Mouse (Mus musculus): ENCODE data around the gene Pak2. TPM values are rescaled to one million over a fixed set of nuclear protein-coding genes. Genes with fewer than 3 reads are reported as not detected.

The Pak2 gene
- polyA plus RNA-seq, 1 experiment from 2014 or later: 21.8 TPM

DNA sequence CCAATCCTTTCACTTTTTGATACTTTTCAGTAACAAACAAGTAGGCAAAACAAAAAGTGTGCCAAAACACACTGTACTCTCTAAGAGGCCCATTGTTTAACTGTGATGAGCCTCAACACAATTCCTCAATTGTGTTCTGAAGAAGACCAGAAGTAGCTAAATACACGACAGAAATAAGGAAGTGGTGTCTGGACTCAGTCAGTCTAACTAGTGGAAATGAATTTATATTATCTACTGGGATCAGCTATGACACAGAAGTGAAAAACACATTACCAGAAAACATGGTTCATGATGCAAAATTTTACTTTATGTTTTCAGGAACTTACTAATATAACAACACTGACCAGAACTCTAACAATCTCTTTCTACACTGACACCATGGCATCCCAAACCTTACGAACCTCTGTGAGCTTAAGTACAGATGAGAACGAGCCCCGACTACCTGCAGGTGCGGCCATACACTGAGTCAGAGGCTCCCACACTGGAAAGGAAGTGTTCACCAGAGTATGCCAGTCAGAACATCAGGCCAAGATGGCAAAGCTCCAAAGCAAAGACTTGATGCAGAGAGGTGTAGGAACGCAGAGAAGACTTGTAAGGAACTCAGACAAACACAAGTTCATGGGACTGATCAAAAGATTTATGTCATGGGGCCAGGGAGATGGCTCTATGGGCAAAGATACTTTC, 19.2 kb downstream of the Pak2 start:
- Histone ChIP-seq H3K27me3 (no peaks in the 10 kb centered on the region), H3K4me3 (no peak overlapping the region), H3K36me3 (no peaks in the 10 kb centered on the region), H3K9me3 (replicated peaks) (no peaks in the 10 kb centered on the region), H3K9ac (no peak overlapping the region), H3K4me2 (no peak overlapping the region), H3K4me1 (replicated peaks) (peaks cover 12% of the 10 kb centered on the region), H3K27ac (no peak overlapping the region)
- no peak for ATAC-seq (replicated peaks; ENCODE audit: insufficient number of reproducible peaks, insufficient read depth, low FRiP score, low read depth)
- 62% methylated on average over 6 of the region's 6 CpGs for whole genome bisulfite sequencing

DNA sequence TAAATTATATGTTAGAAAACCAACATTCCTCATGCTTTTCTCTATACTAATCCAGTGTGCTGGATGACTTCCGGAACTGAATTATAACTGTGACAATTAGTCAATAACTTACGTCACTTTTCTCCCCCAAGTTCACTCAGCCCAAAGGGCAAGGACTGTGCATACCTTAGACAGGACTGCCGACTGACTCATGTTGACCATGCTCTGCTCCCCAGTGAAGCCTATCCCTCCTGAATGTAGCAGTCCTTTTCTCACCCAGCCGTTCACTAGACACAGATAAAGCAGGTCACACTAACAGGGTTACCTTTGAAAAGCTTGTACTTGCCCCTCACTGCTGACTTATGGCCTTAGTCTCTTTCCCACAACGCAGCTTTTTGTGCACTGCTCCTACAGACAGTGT, 20.3 kb downstream of the Pak2 start:
- WGBS: 64% methylated on average over 5 of the region's 5 CpGs
- Histone ChIP-seq H3K9me3 (replicated peaks) (no peaks in the 10 kb centered on the region), H3K27me3 (no peaks in the 10 kb centered on the region), H3K36me3 (no peaks in the 10 kb centered on the region), H3K4me3 (no peak overlapping the region), H3K9ac (no peak overlapping the region), H3K4me1 (replicated peaks) (peaks cover 10% of the 10 kb centered on the region), H3K4me2 (no peak overlapping the region), H3K27ac (no peak overlapping the region)
- no peak for ATAC-seq (replicated peaks; ENCODE audit: insufficient number of reproducible peaks, insufficient read depth, low FRiP score, low read depth)

DNA sequence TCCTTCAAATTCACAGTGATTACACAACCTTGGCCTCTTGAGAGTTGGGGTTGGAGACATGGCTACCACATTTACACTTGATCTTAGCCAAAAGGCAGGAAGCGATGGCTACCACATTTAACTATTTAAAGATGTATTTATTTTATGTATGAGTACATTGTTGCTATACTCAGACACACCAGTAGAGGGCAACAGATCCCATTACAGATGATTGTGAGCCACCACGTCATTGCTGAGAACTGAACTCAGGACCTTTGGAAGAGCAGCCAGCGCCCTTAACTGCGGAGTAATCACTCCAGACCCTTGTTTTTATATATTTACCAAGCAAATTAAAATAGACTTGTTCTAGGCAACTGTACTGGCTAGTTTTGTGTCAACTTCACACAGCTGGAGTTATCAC, 36.8 kb downstream of the Pak2 start:
- WGBS: 89% methylated on average over 4 of the region's 4 CpGs
- Histone ChIP-seq H3K9me3 (replicated peaks) (no peaks in the 10 kb centered on the region), H3K27me3 (no peaks in the 10 kb centered on the region), H3K4me1 (replicated peaks) (no peaks in the 10 kb centered on the region), H3K27ac (no peak overlapping the region), H3K36me3 (peaks cover 60% of the 10 kb centered on the region), H3K4me3 (no peak overlapping the region), H3K4me2 (no peak overlapping the region), H3K9ac (no peak overlapping the region)
- no peak for ATAC-seq (replicated peaks; ENCODE audit: insufficient number of reproducible peaks, insufficient read depth, low FRiP score, low read depth)

GRCm38 (mm10) chr16:32019678-32020077, 59.5 kb downstream of the Pak2 start:
- H3K4me1 ChIP-seq (replicated peaks): no peaks in the 10 kb centered on the region
- H3K27ac ChIP-seq: no peak overlapping the region
- 93% methylated on average over 9 of the region's 9 CpGs for WGBS
- no peak for ATAC-seq (replicated peaks; ENCODE audit: insufficient number of reproducible peaks, insufficient read depth, low FRiP score, low read depth)
- H3K4me3 ChIP-seq: no peak overlapping the region
- no peak overlapping the region for H3K9ac ChIP-seq
- H3K9me3 ChIP-seq (replicated peaks): no peaks in the 10 kb centered on the region
- H3K4me2 ChIP-seq: no peak overlapping the region
- H3K36me3 ChIP-seq: peaks cover 57% of the 10 kb centered on the region
- H3K27me3 ChIP-seq: no peaks in the 10 kb centered on the region

DNA sequence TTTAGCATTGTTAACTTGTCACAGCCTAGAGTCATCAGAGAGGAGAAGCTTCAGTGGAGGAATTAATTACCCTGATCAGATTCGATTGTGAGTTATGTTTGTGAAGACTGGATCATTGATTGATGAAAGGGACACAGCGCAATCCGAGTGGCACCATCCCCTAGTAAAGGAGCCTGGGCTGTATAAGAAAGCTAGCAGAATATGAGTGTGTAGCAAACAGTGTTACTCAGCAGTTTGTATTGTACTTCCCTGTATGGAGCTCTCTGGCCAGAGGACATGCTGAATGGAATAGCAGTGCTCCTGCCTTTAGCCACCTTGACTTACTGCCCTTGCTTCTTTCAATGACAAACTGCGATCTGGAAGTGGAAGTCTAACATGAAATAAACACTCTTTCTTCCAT, 68.8 kb downstream of the Pak2 start:
- Histone ChIP-seq H3K4me1 (replicated peaks) (no peaks in the 10 kb centered on the region), H3K27me3 (no peaks in the 10 kb centered on the region), H3K9ac (no peak overlapping the region), H3K36me3 (peaks cover 3% of the 10 kb centered on the region; the same call in 1 of the 2 replicates), H3K4me2 (no peak overlapping the region), H3K4me3 (no peak overlapping the region), H3K9me3 (replicated peaks) (no peaks in the 10 kb centered on the region), H3K27ac (no peak overlapping the region)
- no peak for ATAC-seq (replicated peaks; ENCODE audit: insufficient number of reproducible peaks, insufficient read depth, low FRiP score, low read depth)
- WGBS: 83% methylated on average over 4 of the region's 4 CpGs

DNA sequence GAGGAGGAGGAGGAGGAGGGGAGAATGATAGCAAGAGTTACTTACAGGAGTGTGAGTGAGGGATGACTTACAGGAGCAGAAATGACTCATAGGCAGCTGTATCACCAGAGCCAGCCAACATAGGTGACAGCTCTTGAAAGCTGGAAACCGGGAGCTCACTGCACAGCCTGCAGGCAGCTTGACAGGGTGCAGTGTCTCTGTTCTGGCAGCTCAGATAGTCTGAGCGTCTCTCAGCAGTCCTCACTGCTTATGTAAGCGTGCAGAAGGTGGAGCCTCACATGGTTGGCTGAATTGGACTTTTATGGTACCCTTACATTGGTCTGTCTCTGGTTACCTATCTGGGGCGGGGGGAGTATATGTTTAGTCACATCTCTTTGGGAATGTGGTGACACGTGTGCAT, 69.2 kb downstream of the Pak2 start:
- H3K4me3 ChIP-seq: no peak overlapping the region
- no peak for ATAC-seq (replicated peaks; ENCODE audit: insufficient number of reproducible peaks, insufficient read depth, low FRiP score, low read depth)
- H3K27ac ChIP-seq: no peak overlapping the region
- peaks cover 3% of the 10 kb centered on the region; the same call in 1 of the 2 replicates for H3K36me3 ChIP-seq
- no peaks in the 10 kb centered on the region for H3K4me1 ChIP-seq (replicated peaks)
- H3K9ac ChIP-seq: no peak overlapping the region
- no peak overlapping the region for H3K4me2 ChIP-seq
- WGBS: 30% methylated on average over 5 of the region's 5 CpGs
- no peaks in the 10 kb centered on the region for H3K27me3 ChIP-seq
- H3K9me3 ChIP-seq (replicated peaks): no peaks in the 10 kb centered on the region

DNA sequence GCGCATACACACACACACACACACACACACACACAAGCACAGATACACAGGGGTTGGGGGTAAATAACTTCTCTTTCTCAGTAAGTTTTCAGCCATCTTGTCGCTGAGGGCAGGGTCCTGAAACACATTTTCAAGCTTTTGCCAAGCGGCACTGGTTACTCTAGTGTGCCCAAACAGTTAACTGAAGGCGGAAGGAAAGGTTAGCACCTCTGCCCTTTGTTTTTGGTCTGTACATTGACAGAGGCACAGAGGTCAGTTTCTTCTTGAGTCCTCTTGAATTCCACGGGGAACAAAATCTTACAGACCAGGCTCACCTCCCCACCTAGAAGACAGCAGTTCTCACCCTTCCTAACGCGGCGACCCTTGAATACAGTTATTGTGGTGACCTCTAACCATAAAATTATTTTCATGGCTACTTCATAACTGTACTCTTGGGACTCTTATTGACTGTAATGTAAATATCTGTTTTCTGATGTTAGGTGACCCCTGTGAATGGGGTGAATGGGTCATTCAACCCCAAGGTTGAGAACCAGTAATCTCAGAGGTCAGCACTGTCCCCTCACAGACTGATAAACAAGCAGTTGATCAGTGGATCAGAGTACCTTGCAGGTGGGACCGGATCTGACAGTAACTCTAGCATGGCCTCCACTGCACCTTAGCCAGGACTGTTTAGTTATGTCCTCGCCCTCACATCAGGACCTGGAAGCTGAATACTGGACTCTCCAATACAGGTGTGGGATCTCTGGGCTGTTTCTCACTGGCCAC, 70.4 kb downstream of the Pak2 start:
- no peaks in the 10 kb centered on the region for H3K27me3 ChIP-seq
- no peak overlapping the region for H3K27ac ChIP-seq
- peaks cover under 1% of the 10 kb centered on the region; the same call in 1 of the 2 replicates for H3K4me1 ChIP-seq (replicated peaks)
- no peak overlapping the region for H3K4me3 ChIP-seq
- H3K9ac ChIP-seq: no peak overlapping the region
- WGBS: 75% methylated on average over 10 of the region's 10 CpGs
- no peak overlapping the region for H3K4me2 ChIP-seq
- ATAC-seq (replicated peaks; ENCODE audit: insufficient number of reproducible peaks, insufficient read depth, low FRiP score, low read depth): no peak
- H3K9me3 ChIP-seq (replicated peaks): no peaks in the 10 kb centered on the region
- H3K36me3 ChIP-seq: no peaks in the 10 kb centered on the region

DNA sequence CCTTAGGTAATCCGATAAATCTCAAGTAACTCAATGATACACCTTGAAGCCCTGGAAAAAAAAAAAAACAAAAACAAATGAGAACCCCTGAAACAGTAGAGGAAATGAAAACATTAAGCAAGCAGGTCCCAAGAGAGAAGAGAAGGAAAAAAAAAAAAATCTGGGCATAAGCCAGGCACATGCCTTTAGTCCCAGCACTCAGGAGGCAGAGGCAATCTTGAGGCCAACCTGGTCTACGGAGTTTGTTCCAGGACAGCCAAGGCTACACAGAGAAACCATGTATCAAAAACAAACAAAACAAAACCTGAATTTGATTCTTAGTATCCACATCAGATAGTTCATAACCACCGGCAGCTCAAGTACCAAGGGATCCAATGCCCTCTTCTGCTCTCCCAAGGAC, 74.4 kb downstream of the Pak2 start:
- no peak overlapping the region for H3K9ac ChIP-seq
- no peak for ATAC-seq (replicated peaks; ENCODE audit: insufficient number of reproducible peaks, insufficient read depth, low FRiP score, low read depth)
- no peaks in the 10 kb centered on the region for H3K36me3 ChIP-seq
- no peaks in the 10 kb centered on the region for H3K27me3 ChIP-seq
- H3K9me3 ChIP-seq (replicated peaks): no peaks in the 10 kb centered on the region
- H3K27ac ChIP-seq: no peak overlapping the region
- 86% methylated on average over 3 of the region's 3 CpGs for WGBS
- H3K4me1 ChIP-seq (replicated peaks): peaks cover 14% of the 10 kb centered on the region
- no peak overlapping the region for H3K4me2 ChIP-seq
- no peak overlapping the region for H3K4me3 ChIP-seq

DNA sequence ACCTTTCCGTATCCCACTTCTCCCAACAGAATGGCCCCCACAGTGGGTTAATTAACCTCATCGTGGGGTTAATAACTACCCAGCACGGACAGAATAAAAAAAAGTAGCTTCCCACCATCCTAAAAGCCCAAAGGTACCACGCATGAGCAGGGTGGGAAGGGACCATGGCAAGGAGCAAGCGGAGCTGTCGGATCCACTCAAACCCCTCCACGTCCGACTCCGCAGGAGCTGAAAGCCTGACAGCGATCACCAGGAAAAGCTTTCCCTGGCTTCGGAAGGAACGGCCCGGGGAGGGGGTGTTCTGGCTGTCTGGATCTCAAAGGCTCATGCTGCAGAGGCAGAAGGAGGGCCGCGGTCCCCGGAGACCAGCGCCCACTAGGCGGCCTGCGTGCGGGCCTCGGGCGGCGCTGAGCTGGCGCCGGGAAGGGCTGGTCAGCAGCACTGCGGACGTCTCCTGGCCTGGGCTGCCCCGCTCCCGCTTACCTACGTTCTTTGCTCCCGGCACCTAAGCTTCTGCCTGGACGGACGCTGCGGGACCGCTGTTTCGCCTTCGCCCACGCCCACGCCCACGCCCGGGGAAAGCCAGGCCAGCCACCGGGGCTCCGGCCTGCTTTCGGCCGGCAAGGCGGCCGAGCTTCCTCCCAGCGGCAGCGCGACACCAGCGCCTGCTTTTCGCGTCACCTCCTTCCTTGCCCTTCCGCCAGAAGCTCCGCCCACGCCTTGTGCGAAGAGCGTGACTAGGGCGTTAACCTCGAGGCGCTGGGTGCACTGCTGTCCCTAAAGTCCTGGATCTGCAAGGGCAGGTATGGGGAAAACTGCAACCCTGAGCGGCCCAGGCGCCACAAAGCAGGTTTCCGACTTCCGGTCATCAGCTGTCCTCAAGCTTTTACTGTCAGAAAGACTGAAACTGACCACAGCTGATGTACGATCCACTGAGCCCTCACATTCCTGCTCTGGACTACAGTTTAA, 76.3 kb downstream of the Pak2 start, which contains the start of gene Senp5:
Gene Senp5 (minus strand): TSS at position 779 of the 969 bp plus-strand sequence.
- Histone ChIP-seq H3K27ac (peak within 1 kb of the TSS; percentile 85), H3K4me3 (peak within 1 kb of the TSS; percentile 93), H3K4me2 (peak within 1 kb of the TSS; percentile 81), H3K36me3 (no peaks in the 10 kb centered on the region), H3K4me1 (replicated peaks) (peaks cover 14% of the 10 kb centered on the region), H3K9me3 (replicated peaks) (no peaks in the 10 kb centered on the region), H3K27me3 (no peaks in the 10 kb centered on the region), H3K9ac (peak within 1 kb of the TSS; percentile 95)
- peak; percentile 93 for ATAC-seq (replicated peaks; ENCODE audit: insufficient number of reproducible peaks, insufficient read depth, low FRiP score, low read depth)
- WGBS: under 1% methylated on average over 65 of the region's 66 CpGs

- Histone ChIP-seq H3K27me3 (no peaks in the 10 kb centered on the region), H3K27ac (no peak overlapping the region), H3K9ac (no peak overlapping the region), H3K4me1 (replicated peaks) (peaks cover under 1% of the 10 kb centered on the region), H3K4me2 (no peak overlapping the region), H3K4me3 (no peak overlapping the region), H3K36me3 (no peaks in the 10 kb centered on the region), H3K9me3 (replicated peaks) (no peaks in the 10 kb centered on the region)
- WGBS: 83% methylated on average over 5 of the region's 5 CpGs
- no peak for ATAC-seq (replicated peaks; ENCODE audit: insufficient number of reproducible peaks, insufficient read depth, low FRiP score, low read depth)
Measured at GRCm38 (mm10) chr16:31996371-31996770, 82.8 kb downstream of the Pak2 start.

GRCm38 (mm10) chr16:31993946-31994345, 85.2 kb downstream of the Pak2 start:
- H3K4me1 ChIP-seq (replicated peaks): no peaks in the 10 kb centered on the region
- no peak overlapping the region for H3K4me2 ChIP-seq
- no peaks in the 10 kb centered on the region for H3K27me3 ChIP-seq
- no peak for ATAC-seq (replicated peaks; ENCODE audit: insufficient number of reproducible peaks, insufficient read depth, low FRiP score, low read depth)
- no peaks in the 10 kb centered on the region for H3K9me3 ChIP-seq (replicated peaks)
- H3K9ac ChIP-seq: no peak overlapping the region
- peaks cover 13% of the 10 kb centered on the region for H3K36me3 ChIP-seq
- no peak overlapping the region for H3K27ac ChIP-seq
- no peak overlapping the region for H3K4me3 ChIP-seq
